Mouse (Mus musculus): Measurements from ENCODE around the gene Gins2. TPM values are rescaled to one million over a fixed set of nuclear protein-coding genes. Genes with fewer than 3 reads are reported as not detected.

Gene Gins2
- total RNA-seq, 2 experiments from 2014 or later = 2.3 to 2.9 TPM

GRCm38 (mm10) chr8:120569123-120569522, 20.0 kb downstream of the Gins2 start:
- intact Hi-C loops (cut with DNase I) = no loop called here
- no peak for DNase-seq (ENCODE audit: extremely low spot score in 1 of 2, low spot score in 2 of 2)

GRCm38 (mm10) chr8:120568164-120568798, 20.8 kb downstream of the Gins2 start:
- intact Hi-C loops (cut with DNase I) = no loop called here
- DNase-seq (ENCODE audit: extremely low spot score in 1 of 2, low spot score in 2 of 2) = no peak

GRCm38 (mm10) chr8:120567731-120568130, 21.4 kb downstream of the Gins2 start:
- no peak for DNase-seq (ENCODE audit: extremely low spot score in 1 of 2, low spot score in 2 of 2)
- intact Hi-C loops (cut with DNase I) = no loop called here

GRCm38 (mm10) chr8:120566681-120567080, 22.4 kb downstream of the Gins2 start:
- DNase-seq (ENCODE audit: extremely low spot score in 1 of 2, low spot score in 2 of 2) = no peak
- intact Hi-C loops (cut with DNase I) = no loop called here

- DNase-seq (ENCODE audit: extremely low spot score in 1 of 2, low spot score in 2 of 2) = no peak
Observed at GRCm38 (mm10) chr8:120565151-120565711, 23.9 kb downstream of the Gins2 start.

GRCm38 (mm10) chr8:120563851-120564837, 25.0 kb downstream of the Gins2 start:
- DNase-seq (ENCODE audit: extremely low spot score in 1 of 2, low spot score in 2 of 2) = peak; percentile 75 to 94
- intact Hi-C loops (cut with DNase I) = no loop called here

More at GRCm38 (mm10) chr8:120565151-120565711, 23.9 kb downstream of the Gins2 start:
- intact Hi-C loops (cut with DNase I) = no loop called here

- intact Hi-C loops (cut with DNase I) = no loop called here
- no peak for DNase-seq (ENCODE audit: extremely low spot score in 1 of 2, low spot score in 2 of 2)
Observed at GRCm38 (mm10) chr8:120563348-120563724, 25.8 kb downstream of the Gins2 start.

GRCm38 (mm10) chr8:120562680-120563347, 26.3 kb downstream of the Gins2 start:
- intact Hi-C loops (cut with DNase I) = no loop called here
- DNase-seq (ENCODE audit: extremely low spot score in 1 of 2, low spot score in 2 of 2) = no peak

GRCm38 (mm10) chr8:120561539-120562435, 27.3 kb downstream of the Gins2 start:
- intact Hi-C loops (cut with DNase I) = no loop called here
- no peak for DNase-seq (ENCODE audit: extremely low spot score in 1 of 2, low spot score in 2 of 2)

GRCm38 (mm10) chr8:120560535-120560934, 28.6 kb downstream of the Gins2 start:
- intact Hi-C loops (cut with DNase I) = no loop called here
- no peak for DNase-seq (ENCODE audit: extremely low spot score in 1 of 2, low spot score in 2 of 2)

GRCm38 (mm10) chr8:120559654-120560053, 29.4 kb downstream of the Gins2 start:
- intact Hi-C loops (cut with DNase I) = no loop called here
- DNase-seq (ENCODE audit: extremely low spot score in 1 of 2, low spot score in 2 of 2) = no peak

GRCm38 (mm10) chr8:120558162-120558561, 30.9 kb downstream of the Gins2 start:
- intact Hi-C loops (cut with DNase I) = no loop called here
- no peak for DNase-seq (ENCODE audit: extremely low spot score in 1 of 2, low spot score in 2 of 2)

GRCm38 (mm10) chr8:120557170-120557965, 31.7 kb downstream of the Gins2 start:
- intact Hi-C loops (cut with DNase I) = no loop called here
- DNase-seq (ENCODE audit: extremely low spot score in 1 of 2, low spot score in 2 of 2) = peak in 1 of 2 experiments; percentile 69

GRCm38 (mm10) chr8:120556198-120556892, 32.8 kb downstream of the Gins2 start:
- intact Hi-C loops (cut with DNase I) = no loop called here
- no peak for DNase-seq (ENCODE audit: extremely low spot score in 1 of 2, low spot score in 2 of 2)

- intact Hi-C loops (cut with DNase I) = no loop called here
- no peak for DNase-seq (ENCODE audit: extremely low spot score in 1 of 2, low spot score in 2 of 2)
Observed at GRCm38 (mm10) chr8:120554466-120555039, 34.6 kb downstream of the Gins2 start.

- intact Hi-C loops (cut with DNase I) = no loop called here
- no peak for DNase-seq (ENCODE audit: extremely low spot score in 1 of 2, low spot score in 2 of 2)
Observed at GRCm38 (mm10) chr8:120553441-120554123, 35.5 kb downstream of the Gins2 start.

Data from left cerebral cortex, postnatal 10 days (tissue).